Mouse (Mus musculus): ENCODE data around the gene Nqo2. TPM values are rescaled to one million over a fixed set of nuclear protein-coding genes. Genes with fewer than 3 reads are reported as not detected.

Gene Nqo2
- total and polyA plus RNA-seq, 3 experiments = 4.3 to 11.2 (median 10.7) TPM

- TF ChIP-seq E2F4 (IDR thresholded peaks at IDR 0.05; ENCODE audit: insufficient replicate concordance, low read depth, low read length) (peak; percentile 82; the same call in 1 of the 2 replicates), POLR2A (IDR thresholded peaks at IDR 0.05; ENCODE audit: low read depth, low read length) (peak; percentile 68)
Observed at GRCm38 (mm10) chr13:34002058-34003006, 37.8 kb downstream of the Nqo2 start, which contains the start of the genes Ripk1 and Serpinb6a (continued).

DNA sequence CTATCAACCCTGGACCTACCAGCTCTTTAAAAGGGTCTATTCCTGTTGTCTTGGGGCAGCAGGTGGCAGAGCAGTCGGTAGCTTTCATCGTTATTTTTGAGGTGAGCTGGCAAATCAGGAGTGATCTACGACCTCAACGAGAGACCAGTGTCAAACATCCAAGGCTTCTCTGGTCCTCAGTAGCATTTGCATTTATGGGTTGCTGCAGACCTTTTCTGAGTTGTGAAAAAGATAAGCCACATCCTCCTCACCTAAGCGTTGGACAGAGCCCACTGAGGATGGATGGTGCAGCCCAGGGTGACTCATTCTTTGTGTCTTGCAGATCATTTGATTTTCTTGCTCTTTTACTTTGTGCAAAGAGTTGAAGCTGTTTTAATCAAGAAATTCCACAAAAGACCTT, 38.6 kb downstream of the Nqo2 start:
- in situ Hi-C loops (cut with MboI; ENCODE audit: low pct_ligation_motif_present, low pct_unique_long_range_greater_than_20kb, low sequenced_read_pairs) (loop anchor here (5.0 kb wide), 1 partner anchor 41 kb away; the partner anchor contains the start of gene Nqo2), dilution Hi-C loops (cut with MboI; ENCODE audit: extremely low pct_ligation_motif_present, extremely low pct_unique_long_range_greater_than_20kb, low sequenced_read_pairs) (no loop called here)
- TF ChIP-seq CHD1 (IDR thresholded peaks at IDR 0.05; ENCODE audit: low read depth, low read length) (no peak), JUND (conservative IDR thresholded peaks at IDR 0.05; ENCODE audit: low read depth, low read length) (no peak), ZKSCAN1 (IDR thresholded peaks at IDR 0.05; ENCODE audit: borderline replicate concordance, low read depth, low read length) (no peak), CHD2 (IDR thresholded peaks at IDR 0.05; ENCODE audit: low read length) (no peak), USF2 (conservative IDR thresholded peaks at IDR 0.05; ENCODE audit: low read depth, low read length) (no peak), MAX (IDR thresholded peaks at IDR 0.05; ENCODE audit: low read length) (no peak), MEF2A (IDR thresholded peaks at IDR 0.05; ENCODE audit: borderline replicate concordance, low read depth, low read length) (no peak), GABPA (IDR thresholded peaks at IDR 0.05; ENCODE audit: insufficient replicate concordance, low read depth, low read length) (no peak), NRF1 (IDR thresholded peaks at IDR 0.05; ENCODE audit: low read depth, low read length) (no peak), TCF12 (IDR thresholded peaks at IDR 0.05; ENCODE audit: low read depth, low read length) (no peak), USF1 (IDR thresholded peaks at IDR 0.05; ENCODE audit: low read depth, low read length) (no peak), UBTF (IDR thresholded peaks at IDR 0.05; ENCODE audit: low read depth, low read length) (no peak), MAZ (IDR thresholded peaks at IDR 0.05; ENCODE audit: low read depth, low read length) (no peak), BHLHE40 (IDR thresholded peaks at IDR 0.05; ENCODE audit: low read depth, low read length) (no peak), HCFC1 (IDR thresholded peaks at IDR 0.05; ENCODE audit: low read depth, low read length) (no peak), MYC (IDR thresholded peaks at IDR 0.05; ENCODE audit: low read depth, low read length) (no peak), RCOR1 (conservative IDR thresholded peaks at IDR 0.05; ENCODE audit: low read depth, low read length) (no peak)
- Histone ChIP-seq H3K4me3 (replicated peaks in 1 of 3; ENCODE audit: low read depth in 2 of 3, low read length in 2 of 3, poor library complexity in 1 of 3) (peak overlapping the region; percentile 87 to 99 (median 97)), H3K79me2 (replicated peaks; ENCODE audit: control insufficient read depth, extremely low read depth, insufficient read depth, poor library complexity, severe bottlenecking) (peaks cover 9% of the 10 kb centered on the region; the same call in 1 of the 2 replicates), H3K4me2 (ENCODE audit: insufficient read depth, low read depth, poor library complexity, severe bottlenecking) (peak overlapping the region; percentile 94), H3K9ac (ENCODE audit: insufficient read depth, low read depth) (peak overlapping the region; percentile 53; the same call in 1 of the 2 replicates), H3K9me3 (replicated peaks; ENCODE audit: low read length) (no peaks in the 10 kb centered on the region), H3K27me3 (replicated peaks) (no peaks in the 10 kb centered on the region), H3K36me3 (replicated peaks in 1 of 2; ENCODE audit: control insufficient read depth in 1 of 2, insufficient read depth in 1 of 2, low read length in 1 of 2) (peaks cover 0 to 13% of the 10 kb centered on the region in 2 experiments), H3K4me1 (ENCODE audit: control insufficient read depth in 1 of 2, insufficient read depth in 2 of 2) (peaks cover 0 to 27% of the 10 kb centered on the region in 2 experiments; a peak in 2 of 4 replicates), H3K27ac (ENCODE audit: insufficient read depth, low read depth) (no peak overlapping the region)
- peak; percentile 19 for DNase-seq (ENCODE audit: extremely low read depth)
